Mouse (Mus musculus) neural tube, embryonic 13.5 days (tissue): ENCODE measurements around the gene Kdm2a. TPM values are rescaled to one million over a fixed set of nuclear protein-coding genes. Genes with fewer than 3 reads are reported as not detected.

Experiments
- ATAC-seq: fragments of 200-750 bp; cut with Nextera tagmentation; 2 replicates; pipeline ENCODE4 v1.8.0; 2017; ENCODE audit warnings: low read depth, mild to moderate bottlenecking, moderate TSS enrichment, moderate library complexity
- H3K27ac ChIP-seq: fragments of 300-500 bp; sonication (generic); replicated peaks from 2 replicates; pipeline ENCODE4 v1.5.1; 2015; ENCODE audit warnings: moderate library complexity, mild to moderate bottlenecking, inconsistent platforms
- H3K27me3 ChIP-seq: fragments of 300-500 bp; sonication (generic); 2 replicates; pipeline ENCODE4 v1.6.1; 2015; ENCODE audit warnings: mild to moderate bottlenecking, inconsistent platforms
- H3K36me3 ChIP-seq: fragments of 300-500 bp; sonication (generic); 2 replicates; pipeline ENCODE4 v1.6.1; 2015; ENCODE audit warnings: mild to moderate bottlenecking, inconsistent platforms
- H3K4me1 ChIP-seq: fragments of 300-500 bp; sonication (generic); replicated peaks from 2 replicates; pipeline ENCODE4 v1.6.1; 2015; ENCODE audit warnings: inconsistent platforms
- H3K4me2 ChIP-seq: fragments of 300-500 bp; sonication (generic); 2 replicates; pipeline ENCODE4 v1.6.1; 2015; ENCODE audit warnings: inconsistent platforms, mild to moderate bottlenecking, moderate library complexity
- H3K4me3 ChIP-seq: fragments of 300-500 bp; sonication (generic); 2 replicates; pipeline ENCODE4 v1.5.1; 2015; ENCODE audit warnings: mild to moderate bottlenecking, inconsistent platforms
- H3K9ac ChIP-seq: fragments of 300-500 bp; sonication (generic); 2 replicates; pipeline ENCODE4 v1.6.1; 2015; ENCODE audit warnings: moderate library complexity, mild to moderate bottlenecking, inconsistent platforms
- H3K9me3 ChIP-seq: fragments of 300-500 bp; sonication (generic); 2 replicates; pipeline ENCODE4 v1.6.1; 2016; ENCODE audit warnings: inconsistent platforms
- WGBS: fragments of 180-500 bp; shearing (Covaris S2); methylation state at CpG from one replicate; pipeline ENCODE4 v1.1.7; 2015; 5-methylcytosine and 5-hydroxymethylcytosine counted together
- polyA plus RNA-seq: library from polyadenylated mRNA; unstranded; fragments of >200 nt; fragmentation: Nextera tagmentation; extraction: Ambion mirVana; gene quantifications from 2 replicates; pipeline ENCODE4 v1.2.1, GENCODE M21; 2015

The Kdm2a gene
- polyA plus RNA-seq, 1 experiment from 2014 or later, result 38.2 TPM

DNA sequence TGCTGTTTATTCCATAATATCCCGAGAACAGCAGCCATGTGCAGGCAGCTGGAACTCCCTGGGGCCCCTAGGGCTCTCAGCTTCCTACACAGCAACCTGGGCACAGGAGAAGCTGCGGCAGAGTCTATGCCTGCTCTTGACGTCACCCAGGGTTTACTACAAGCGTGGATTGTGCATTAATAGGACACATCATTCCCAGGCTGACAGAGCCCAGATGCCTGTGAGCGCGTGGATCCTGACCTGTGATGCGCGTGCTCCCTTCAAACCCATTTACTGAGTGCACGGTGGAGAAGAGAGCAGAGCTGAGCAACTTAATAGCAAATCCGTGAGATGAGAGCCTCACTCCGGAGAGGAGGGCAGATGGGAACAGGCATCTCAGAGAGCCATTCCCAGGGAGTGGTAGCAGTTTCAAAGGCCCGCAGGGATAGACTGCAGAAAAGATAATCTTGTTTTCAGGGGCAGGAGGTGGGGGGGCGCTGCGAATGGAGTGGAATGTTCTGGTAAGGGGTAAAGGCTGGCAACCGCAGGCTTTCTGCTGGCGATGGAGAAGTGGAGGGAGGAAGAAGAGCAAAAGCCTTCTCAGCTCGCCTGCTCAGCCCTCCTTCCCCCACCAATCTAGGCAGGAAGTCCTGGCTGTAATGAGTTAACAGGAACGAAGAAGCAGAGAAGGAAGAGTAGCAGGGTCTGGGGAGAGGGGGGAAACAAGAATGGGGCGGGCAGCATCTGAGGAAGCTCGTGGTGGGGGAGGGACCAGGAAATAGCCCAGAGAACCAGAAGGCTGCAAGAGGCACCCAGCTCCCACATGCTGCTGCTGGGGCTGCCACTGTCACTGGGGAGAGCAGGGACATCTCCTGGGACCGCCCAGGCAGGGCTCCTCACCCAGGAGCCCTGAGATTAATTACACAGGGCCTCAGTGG is 96.1 kb downstream of the Kdm2a start:
- peak overlapping the region; percentile 12; the same call in 1 of the 2 replicates for H3K4me3 ChIP-seq
- ATAC-seq, result peak; percentile 20; the same call in 1 of the 2 replicates
- H3K9ac ChIP-seq, result peak overlapping the region; percentile 59
- WGBS, result 27% methylated on average over 21 of the region's 21 CpGs
- no peaks in the 10 kb centered on the region for H3K27me3 ChIP-seq
- peak overlapping the region; percentile 87 for H3K27ac ChIP-seq
- peaks cover 76% of the 10 kb centered on the region for H3K4me1 ChIP-seq
- no peaks in the 10 kb centered on the region for H3K36me3 ChIP-seq
- H3K4me2 ChIP-seq, result peak overlapping the region; percentile 85
- H3K9me3 ChIP-seq, result no peaks in the 10 kb centered on the region

DNA sequence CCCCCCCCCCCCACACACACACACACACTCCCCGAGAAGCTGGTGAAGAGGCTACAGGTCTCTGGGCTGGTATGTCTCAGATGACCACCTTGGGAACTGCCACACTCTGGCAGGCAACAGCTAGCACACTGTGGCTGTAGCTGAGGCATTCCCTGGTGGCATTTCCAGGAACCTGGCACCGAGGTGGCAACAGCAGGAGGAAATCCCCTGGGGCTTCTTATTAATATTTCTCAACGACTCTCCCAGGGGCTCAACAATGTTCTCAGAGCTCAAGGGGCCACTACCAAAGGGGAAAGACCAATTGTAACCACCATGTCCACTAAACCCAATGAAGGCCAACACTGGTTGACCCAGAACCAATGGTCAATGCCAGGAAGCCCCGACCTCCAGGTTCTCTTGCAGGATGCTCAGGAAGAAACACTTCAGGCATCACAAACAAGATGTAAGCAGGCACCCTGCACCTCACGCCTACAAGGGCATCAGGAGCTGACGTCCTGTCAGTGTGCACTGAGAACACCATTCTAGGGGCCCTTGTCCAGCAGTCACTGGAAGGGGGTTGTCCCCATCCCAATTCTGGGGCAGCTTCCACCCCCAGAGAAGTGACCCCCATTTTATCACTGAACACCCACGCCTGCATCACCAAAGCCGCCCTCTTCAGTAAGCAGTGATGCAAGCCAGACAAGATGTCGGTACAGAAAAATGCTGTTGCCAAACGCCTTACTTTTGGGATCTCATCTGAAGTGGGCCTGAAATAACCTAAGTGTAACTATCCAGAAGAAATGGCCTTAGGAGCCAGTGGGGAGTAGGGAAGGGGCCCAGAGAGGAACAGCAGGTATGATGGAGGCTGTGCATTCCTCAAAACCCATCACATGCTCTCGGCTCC is 97.0 kb downstream of the Kdm2a start:
- Histone ChIP-seq H3K27me3 (no peaks in the 10 kb centered on the region), H3K4me1 (peaks cover 68% of the 10 kb centered on the region), H3K9ac (peak overlapping the region; percentile 59), H3K4me2 (peak overlapping the region; percentile 85), H3K27ac (peak overlapping the region; percentile 87), H3K9me3 (no peaks in the 10 kb centered on the region), H3K36me3 (no peaks in the 10 kb centered on the region), H3K4me3 (no peak overlapping the region)
- WGBS, result 64% methylated on average over 11 of the region's 11 CpGs
- ATAC-seq, result no peak

DNA sequence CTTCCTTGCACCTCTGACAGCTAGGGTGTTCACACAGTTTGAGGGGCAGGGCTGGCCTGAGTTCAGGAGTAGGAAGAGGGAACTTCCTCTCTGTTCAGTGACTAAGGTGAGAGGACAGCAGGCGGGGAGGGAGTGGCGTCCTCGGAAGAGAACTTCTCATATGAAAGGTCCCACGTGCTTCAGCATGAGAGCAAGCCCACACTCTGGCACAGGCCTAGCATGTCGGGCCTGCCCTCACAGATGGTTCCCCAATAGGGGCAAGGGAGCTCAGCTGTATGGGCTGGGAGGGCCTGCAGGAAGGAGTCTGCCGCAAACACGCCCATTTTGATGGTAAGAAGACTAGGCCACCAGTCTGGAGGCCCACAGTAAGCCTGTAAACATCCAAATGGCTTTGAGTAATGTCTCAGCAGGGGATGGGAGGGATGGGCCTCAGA is 97.8 kb downstream of the Kdm2a start:
- 43% methylated on average over 7 of the region's 7 CpGs for WGBS
- Histone ChIP-seq H3K4me2 (no peak overlapping the region), H3K4me3 (no peak overlapping the region), H3K4me1 (peaks cover 67% of the 10 kb centered on the region), H3K27ac (peak overlapping the region; percentile 87), H3K36me3 (no peaks in the 10 kb centered on the region), H3K9ac (no peak overlapping the region; the same call in 1 of the 2 replicates), H3K27me3 (no peaks in the 10 kb centered on the region), H3K9me3 (no peaks in the 10 kb centered on the region)
- no peak for ATAC-seq

DNA sequence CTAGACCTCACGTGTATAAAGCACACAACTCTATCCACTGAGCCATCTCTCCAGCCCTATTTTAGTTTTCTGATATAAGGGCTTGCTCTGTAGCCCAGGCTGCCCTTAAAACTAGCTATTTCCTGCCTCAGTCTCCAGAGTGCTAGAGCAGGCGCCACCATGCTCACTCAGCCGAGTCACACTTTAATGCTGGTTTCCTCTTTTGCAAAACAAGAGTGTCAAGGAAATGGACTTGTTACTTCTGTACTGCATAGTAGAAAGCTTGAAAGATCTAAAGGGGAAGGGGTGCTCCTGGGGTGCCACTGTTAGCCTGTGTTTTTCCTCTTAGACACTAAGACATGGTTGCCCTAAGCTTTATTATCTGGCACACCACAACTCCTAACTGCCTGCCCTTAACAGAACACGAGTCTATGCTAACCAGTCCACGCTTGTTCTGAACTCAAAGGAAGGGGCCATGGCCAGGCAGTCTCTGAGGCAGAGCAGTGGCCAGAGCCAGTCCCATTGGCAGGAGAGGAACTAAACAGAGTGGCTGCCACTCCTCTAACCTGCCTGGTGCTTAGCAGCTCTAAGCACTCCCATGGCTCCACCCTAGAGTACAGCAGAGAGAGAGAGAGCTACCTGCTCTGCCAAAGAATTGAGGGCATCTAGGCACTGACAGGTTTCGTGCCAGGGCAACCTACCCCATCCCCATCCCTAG is 98.4 kb downstream of the Kdm2a start:
- H3K4me2 ChIP-seq, result no peak overlapping the region
- 80% methylated on average over 6 of the region's 6 CpGs for WGBS
- no peak overlapping the region for H3K27ac ChIP-seq
- peaks cover 62% of the 10 kb centered on the region for H3K4me1 ChIP-seq
- ATAC-seq, result no peak
- no peaks in the 10 kb centered on the region for H3K27me3 ChIP-seq
- no peak overlapping the region; the same call in 1 of the 2 replicates for H3K9ac ChIP-seq
- no peaks in the 10 kb centered on the region for H3K9me3 ChIP-seq
- H3K4me3 ChIP-seq, result no peak overlapping the region
- no peaks in the 10 kb centered on the region for H3K36me3 ChIP-seq

DNA sequence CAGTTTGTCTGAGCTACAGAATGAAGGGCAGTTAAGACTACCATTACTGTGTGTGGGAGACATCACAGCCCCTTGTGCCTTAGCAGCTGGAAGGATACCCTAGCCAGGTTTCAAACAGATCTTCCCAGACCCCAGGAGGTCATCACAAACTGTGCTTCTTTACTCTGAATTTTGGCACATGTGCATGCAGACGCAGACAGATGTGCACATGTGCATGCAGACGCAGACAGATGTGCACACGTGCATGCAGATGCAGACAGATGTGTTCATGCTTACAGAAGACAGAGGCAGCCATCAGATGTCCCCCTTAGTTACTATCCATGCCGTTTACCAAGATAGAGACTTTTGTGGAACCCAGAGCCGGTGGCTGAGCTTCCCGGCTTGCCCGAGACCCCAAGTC is 99.0 kb downstream of the Kdm2a start:
- Histone ChIP-seq H3K4me3 (no peak overlapping the region), H3K4me1 (peaks cover 62% of the 10 kb centered on the region), H3K9ac (no peak overlapping the region), H3K9me3 (no peaks in the 10 kb centered on the region), H3K36me3 (no peaks in the 10 kb centered on the region), H3K4me2 (no peak overlapping the region), H3K27ac (no peak overlapping the region), H3K27me3 (no peaks in the 10 kb centered on the region)
- ATAC-seq, result no peak
- 88% methylated on average over 7 of the region's 7 CpGs for WGBS

DNA sequence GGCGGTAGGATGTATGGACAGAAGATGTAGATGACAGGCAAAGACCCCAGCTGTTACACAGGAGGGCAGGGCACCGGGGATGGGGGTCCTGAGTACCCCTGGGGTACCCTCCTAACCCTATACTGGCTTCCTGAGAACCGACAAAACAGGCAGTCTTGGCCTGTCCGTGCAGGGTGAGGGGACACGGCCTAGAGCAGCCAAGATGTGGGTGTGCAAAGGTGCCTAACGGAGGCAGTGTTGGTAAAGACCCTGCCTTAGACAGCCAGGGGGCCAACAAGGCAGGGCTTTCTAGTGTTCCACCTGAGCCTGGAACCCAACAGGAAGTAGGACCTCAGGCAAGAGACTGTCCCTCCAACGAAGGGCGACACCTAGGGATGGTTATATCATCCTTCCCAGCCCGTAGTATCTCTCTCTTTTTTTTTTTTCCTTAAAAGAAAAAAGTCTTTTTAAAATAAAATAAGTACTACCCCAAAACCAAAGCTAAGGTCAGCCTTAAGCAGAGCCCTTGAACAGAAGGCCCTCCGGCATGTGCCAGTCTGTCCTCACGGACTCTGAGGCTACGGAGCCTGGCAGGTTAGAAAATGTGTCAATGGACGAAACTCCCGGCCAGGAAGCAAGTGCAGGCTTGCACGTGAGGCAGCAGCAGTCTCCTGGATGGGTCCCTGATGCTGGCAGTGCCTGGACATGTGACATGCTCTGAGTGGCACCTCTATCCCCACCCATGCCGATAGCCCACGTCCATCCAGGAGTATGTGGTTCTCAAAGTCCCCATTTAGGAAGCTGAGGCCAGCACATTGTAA is 99.6 kb downstream of the Kdm2a start:
- Histone ChIP-seq H3K36me3 (0 out of 2 replicates have a peak, but pooled peaks cover 3% of the 10 kb centered on the region), H3K4me2 (no peak overlapping the region), H3K27me3 (no peaks in the 10 kb centered on the region), H3K9me3 (no peaks in the 10 kb centered on the region), H3K4me3 (no peak overlapping the region), H3K9ac (no peak overlapping the region), H3K27ac (no peak overlapping the region), H3K4me1 (peaks cover 57% of the 10 kb centered on the region)
- no peak for ATAC-seq
- 90% methylated on average over 17 of the region's 17 CpGs for WGBS

DNA sequence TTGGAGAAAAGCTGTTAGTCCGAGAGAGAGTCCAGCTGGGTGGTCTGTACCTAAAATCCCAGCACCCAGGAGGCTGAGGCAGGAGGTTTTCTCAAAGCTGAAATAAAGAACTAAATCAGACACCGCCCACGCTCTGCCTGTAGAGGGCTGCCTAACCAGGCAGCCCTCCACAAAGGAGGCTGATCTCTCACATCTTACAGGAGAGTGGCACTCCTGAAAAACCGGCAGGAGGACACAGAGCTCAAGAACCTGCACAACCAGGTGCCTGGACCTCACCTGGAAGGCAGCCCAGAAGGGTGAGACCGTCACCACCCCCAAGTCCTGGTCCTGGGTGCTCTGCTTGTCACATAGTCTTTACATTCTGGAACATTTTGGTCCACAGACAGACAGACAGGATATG is 100.2 kb downstream of the Kdm2a start:
- H3K9ac ChIP-seq, result no peak overlapping the region
- no peak overlapping the region for H3K4me3 ChIP-seq
- H3K9me3 ChIP-seq, result no peaks in the 10 kb centered on the region
- H3K36me3 ChIP-seq, result peaks cover 7% of the 10 kb centered on the region; the same call in 1 of the 2 replicates
- no peak overlapping the region for H3K4me2 ChIP-seq
- H3K27me3 ChIP-seq, result no peaks in the 10 kb centered on the region
- WGBS, result 89% methylated on average over 5 of the region's 5 CpGs
- H3K27ac ChIP-seq, result no peak overlapping the region
- ATAC-seq, result no peak
- H3K4me1 ChIP-seq, result peaks cover 50% of the 10 kb centered on the region

DNA sequence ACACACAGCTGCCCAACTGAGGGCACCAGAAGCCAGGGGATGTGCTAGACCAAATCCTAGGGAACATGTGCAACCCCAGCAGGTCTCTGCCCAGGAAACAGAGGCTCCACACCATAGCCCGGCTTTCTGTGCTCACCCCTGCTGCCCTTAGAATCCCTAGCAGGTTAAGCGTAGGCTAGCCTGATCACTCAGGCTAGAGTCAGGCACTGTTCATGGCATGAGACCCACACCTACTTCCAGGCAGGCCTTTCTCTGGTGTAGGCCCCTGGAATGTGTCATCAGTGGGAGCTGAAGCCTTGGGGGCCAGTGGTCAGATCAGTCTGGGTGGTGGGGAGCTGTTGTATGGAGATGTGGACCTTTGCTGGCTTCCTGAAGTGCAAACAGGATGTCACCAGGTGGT is 101.5 kb downstream of the Kdm2a start:
- H3K9ac ChIP-seq, result no peak overlapping the region
- 92% methylated on average over 2 of the region's 2 CpGs for WGBS
- no peaks in the 10 kb centered on the region for H3K27me3 ChIP-seq
- no peak overlapping the region for H3K4me3 ChIP-seq
- H3K4me2 ChIP-seq, result no peak overlapping the region
- H3K4me1 ChIP-seq, result peaks cover 38% of the 10 kb centered on the region
- peaks cover 19% of the 10 kb centered on the region for H3K36me3 ChIP-seq
- ATAC-seq, result no peak
- H3K27ac ChIP-seq, result no peak overlapping the region
- H3K9me3 ChIP-seq, result no peaks in the 10 kb centered on the region

DNA sequence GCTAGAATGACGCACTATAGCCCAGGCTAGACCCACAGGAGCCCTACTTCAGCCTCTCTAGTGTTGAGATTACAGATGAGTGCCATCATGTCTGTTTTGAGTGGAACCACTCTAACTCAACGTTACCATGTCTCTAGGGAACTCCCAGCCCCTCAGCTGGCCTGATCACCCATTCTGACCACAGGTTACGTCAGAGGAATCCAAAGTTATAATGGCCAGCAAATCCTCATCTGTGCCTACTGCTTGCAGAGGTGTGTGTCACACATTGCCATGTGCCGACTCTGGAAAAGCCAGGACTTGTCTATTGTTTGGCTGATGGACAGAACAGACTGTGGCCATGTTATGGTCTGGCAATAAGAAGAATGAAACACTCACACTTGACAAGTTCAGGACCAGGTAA is 102.7 kb downstream of the Kdm2a start:
- Histone ChIP-seq H3K27me3 (no peaks in the 10 kb centered on the region), H3K36me3 (peaks cover 32% of the 10 kb centered on the region), H3K4me3 (no peak overlapping the region), H3K27ac (no peak overlapping the region), H3K9me3 (no peaks in the 10 kb centered on the region), H3K4me2 (no peak overlapping the region), H3K4me1 (peaks cover 26% of the 10 kb centered on the region), H3K9ac (no peak overlapping the region)
- ATAC-seq, result no peak
- WGBS, result 89% methylated on average over 4 of the region's 4 CpGs

DNA sequence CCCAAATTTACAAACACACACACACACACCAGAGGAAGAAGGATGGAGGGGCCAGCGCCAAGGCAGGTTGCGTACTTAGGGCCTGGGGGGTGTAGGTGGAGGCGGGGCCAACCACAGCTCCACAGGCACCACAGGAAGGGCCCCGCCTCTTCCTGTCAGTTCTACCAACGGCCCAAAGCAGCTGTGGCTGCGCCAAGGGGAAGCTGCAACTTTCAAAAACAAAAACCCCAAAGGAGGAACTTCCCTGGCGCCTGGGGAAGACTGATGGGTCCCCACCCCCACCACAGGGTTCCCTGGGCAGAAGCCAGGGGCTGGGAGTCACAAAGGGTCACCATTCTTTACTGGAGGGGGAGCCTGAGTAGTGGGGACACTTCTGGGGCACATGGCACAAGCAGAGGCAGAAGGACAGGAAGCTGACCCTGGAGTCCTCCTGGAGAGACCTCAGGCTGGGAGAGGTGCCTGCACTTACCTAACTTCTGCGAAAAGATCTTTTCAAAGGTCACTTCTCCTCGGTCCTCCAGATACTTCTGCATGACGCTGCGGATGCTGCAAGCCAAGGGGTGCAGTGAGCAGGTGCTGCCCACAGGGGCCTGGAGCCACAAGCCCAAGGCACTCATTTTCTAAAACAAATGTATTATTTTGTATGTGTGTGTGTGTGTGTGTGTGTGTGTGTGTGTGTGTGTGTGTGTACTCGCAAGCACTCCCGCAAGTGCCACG is 103.5 kb downstream of the Kdm2a start:
- no peak overlapping the region for H3K4me3 ChIP-seq
- H3K36me3 ChIP-seq, result peaks cover 40% of the 10 kb centered on the region

More for the DNA sequence above, 103.5 kb downstream of the Kdm2a start:
- H3K4me1 ChIP-seq, result peaks cover 17% of the 10 kb centered on the region
- no peak for ATAC-seq
- H3K4me2 ChIP-seq, result no peak overlapping the region
- H3K27ac ChIP-seq, result no peak overlapping the region
- no peaks in the 10 kb centered on the region for H3K27me3 ChIP-seq
- H3K9me3 ChIP-seq, result no peaks in the 10 kb centered on the region
- no peak overlapping the region for H3K9ac ChIP-seq
- WGBS, result 74% methylated on average over 14 of the region's 14 CpGs
